Mouse (Mus musculus) intestine, postnatal 0 days (tissue): ENCODE measurements around the gene Fpgs. TPM values are rescaled to one million over a fixed set of nuclear protein-coding genes. Genes with fewer than 3 reads are reported as not detected.

Source experiments
- ATAC-seq: fragments of 200-750 bp; cut with Nextera tagmentation; 2 replicates; pipeline ENCODE4 v1.8.0; 2017; ENCODE audit warnings: mild to moderate bottlenecking, moderate TSS enrichment, moderate library complexity
- H3K27ac ChIP-seq: fragments of 300-500 bp; sonication (generic); 2 replicates; pipeline ENCODE4 v1.5.1; 2014; ENCODE audit warnings: mild to moderate bottlenecking, low read depth, low read length, moderate library complexity
- H3K27me3 ChIP-seq: fragments of 300-500 bp; sonication (generic); replicated peaks from 2 replicates; pipeline ENCODE4 v1.6.1; 2014; ENCODE audit warnings: low read length, mixed read lengths; ENCODE audit not compliant: control insufficient read depth, insufficient read depth
- H3K36me3 ChIP-seq: fragments of 300-500 bp; sonication (generic); 2 replicates; pipeline ENCODE4 v1.6.1; 2014; ENCODE audit warnings: mild to moderate bottlenecking, moderate library complexity; ENCODE audit not compliant: control insufficient read depth, insufficient read depth
- H3K4me1 ChIP-seq: fragments of 300-500 bp; sonication (generic); replicated peaks from 2 replicates; pipeline ENCODE4 v1.6.1; 2014; ENCODE audit warnings: antibody characterized with exemption, low read length, mixed read lengths; ENCODE audit not compliant: control insufficient read depth, insufficient read depth
- H3K4me2 ChIP-seq: fragments of 300-500 bp; sonication (generic); replicated peaks from 2 replicates; pipeline ENCODE4 v1.6.1; 2014; ENCODE audit warnings: low read depth, mild to moderate bottlenecking, moderate library complexity
- H3K4me3 ChIP-seq: fragments of 300-500 bp; sonication (generic); 2 replicates; pipeline ENCODE4 v1.5.1; 2014; ENCODE audit warnings: low read depth, low read length
- H3K9ac ChIP-seq: fragments of 300-500 bp; sonication (generic); 2 replicates; pipeline ENCODE4 v1.6.1; 2014; ENCODE audit warnings: mild to moderate bottlenecking, low read depth, low read length
- H3K9me3 ChIP-seq: fragments of 300-500 bp; sonication (generic); 2 replicates; pipeline ENCODE4 v1.6.1; 2016; ENCODE audit warnings: mixed run types; ENCODE audit not compliant: control insufficient read depth
- CTCF ChIP-seq: sonication (generic); IDR thresholded peaks from 2 replicates; pipeline ENCODE4 v1.5.1; 2016; ENCODE audit warnings: low read depth, mild to moderate bottlenecking, control low read depth, antibody characterized with exemption, moderate library complexity
- WGBS: fragments of 180-500 bp; shearing (Covaris S2); extraction: QIAGEN DNeasy Blood & Tissue Kit; methylation state at CpG from one replicate; pipeline ENCODE4 v1.1.7; 2014; 5-methylcytosine and 5-hydroxymethylcytosine counted together
- polyA plus RNA-seq: library from polyadenylated mRNA; unstranded; fragments of >200 nt; fragmentation: Nextera tagmentation; extraction: Ambion mirVana; gene quantifications from 2 replicates; pipeline ENCODE4 v1.2.1, GENCODE M21; 2015

Fpgs gene
- polyA plus RNA-seq, 1 experiment from 2014 or later: 12.4 TPM

DNA sequence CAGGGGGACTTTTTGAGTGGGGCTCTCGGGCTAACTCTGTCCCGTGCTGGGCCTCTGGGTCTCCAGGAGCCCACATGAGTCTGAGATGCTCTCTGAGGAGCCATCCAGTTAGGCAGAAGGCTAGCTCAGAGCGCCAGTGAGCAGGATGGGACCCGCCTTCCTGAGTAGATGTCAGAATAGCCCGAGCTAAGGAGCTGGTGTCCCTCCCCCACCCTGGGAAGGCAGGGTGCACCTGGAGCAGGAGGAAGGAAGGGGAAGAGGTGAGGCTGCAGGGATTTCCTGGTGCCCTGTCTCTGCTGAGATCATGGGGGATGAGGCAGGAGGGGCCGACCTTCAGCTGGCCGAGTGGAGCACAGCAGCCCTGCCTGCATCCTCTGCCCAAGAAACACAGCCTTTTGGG is 24.5 kb upstream of the Fpgs start:
- no peaks in the 10 kb centered on the region for H3K9me3 ChIP-seq

DNA sequence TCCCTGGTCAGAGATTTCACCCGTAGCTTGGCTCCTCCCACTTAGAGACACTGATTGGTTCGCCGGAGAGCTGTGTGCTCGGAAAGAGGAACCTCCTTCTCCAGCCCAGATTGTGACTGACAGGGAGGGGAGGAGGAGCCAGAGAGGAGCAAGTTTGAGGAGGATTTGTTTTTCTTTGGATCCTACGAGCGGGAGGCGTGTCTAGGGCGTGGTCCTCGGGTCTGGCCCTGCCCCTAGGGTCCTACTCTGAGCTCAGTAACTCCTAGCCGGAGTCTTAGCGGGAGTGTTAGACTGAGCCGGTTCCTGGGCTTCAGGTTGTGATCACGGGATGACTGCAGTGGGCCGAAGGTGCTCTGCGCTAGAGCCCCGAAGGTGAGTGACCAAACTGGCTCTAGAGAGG is 23.5 kb upstream of the Fpgs start:
- H3K4me2 ChIP-seq: peak overlapping the region; percentile 61
- no peak overlapping the region for H3K27ac ChIP-seq
- no peaks in the 10 kb centered on the region for H3K27me3 ChIP-seq
- TF ChIP-seq CTCF: no peak
- no peaks in the 10 kb centered on the region for H3K36me3 ChIP-seq
- no peak overlapping the region for H3K9ac ChIP-seq
- no peaks in the 10 kb centered on the region for H3K9me3 ChIP-seq
- H3K4me1 ChIP-seq: no peaks in the 10 kb centered on the region
- ATAC-seq: peak; percentile 92
- 1% methylated on average over 16 of the region's 16 CpGs for WGBS
- peak overlapping the region; percentile 31 for H3K4me3 ChIP-seq

More for the DNA sequence above, 24.5 kb upstream of the Fpgs start:
- Histone ChIP-seq H3K36me3 (no peaks in the 10 kb centered on the region), H3K4me3 (peak overlapping the region; percentile 31; the same call in 1 of the 2 replicates), H3K27ac (no peak overlapping the region), H3K4me2 (peak overlapping the region; percentile 61), H3K4me1 (no peaks in the 10 kb centered on the region), H3K27me3 (no peaks in the 10 kb centered on the region), H3K9ac (no peak overlapping the region)
- no peak for TF ChIP-seq CTCF
- 40% methylated on average over 7 of the region's 7 CpGs for WGBS
- no peak for ATAC-seq

DNA sequence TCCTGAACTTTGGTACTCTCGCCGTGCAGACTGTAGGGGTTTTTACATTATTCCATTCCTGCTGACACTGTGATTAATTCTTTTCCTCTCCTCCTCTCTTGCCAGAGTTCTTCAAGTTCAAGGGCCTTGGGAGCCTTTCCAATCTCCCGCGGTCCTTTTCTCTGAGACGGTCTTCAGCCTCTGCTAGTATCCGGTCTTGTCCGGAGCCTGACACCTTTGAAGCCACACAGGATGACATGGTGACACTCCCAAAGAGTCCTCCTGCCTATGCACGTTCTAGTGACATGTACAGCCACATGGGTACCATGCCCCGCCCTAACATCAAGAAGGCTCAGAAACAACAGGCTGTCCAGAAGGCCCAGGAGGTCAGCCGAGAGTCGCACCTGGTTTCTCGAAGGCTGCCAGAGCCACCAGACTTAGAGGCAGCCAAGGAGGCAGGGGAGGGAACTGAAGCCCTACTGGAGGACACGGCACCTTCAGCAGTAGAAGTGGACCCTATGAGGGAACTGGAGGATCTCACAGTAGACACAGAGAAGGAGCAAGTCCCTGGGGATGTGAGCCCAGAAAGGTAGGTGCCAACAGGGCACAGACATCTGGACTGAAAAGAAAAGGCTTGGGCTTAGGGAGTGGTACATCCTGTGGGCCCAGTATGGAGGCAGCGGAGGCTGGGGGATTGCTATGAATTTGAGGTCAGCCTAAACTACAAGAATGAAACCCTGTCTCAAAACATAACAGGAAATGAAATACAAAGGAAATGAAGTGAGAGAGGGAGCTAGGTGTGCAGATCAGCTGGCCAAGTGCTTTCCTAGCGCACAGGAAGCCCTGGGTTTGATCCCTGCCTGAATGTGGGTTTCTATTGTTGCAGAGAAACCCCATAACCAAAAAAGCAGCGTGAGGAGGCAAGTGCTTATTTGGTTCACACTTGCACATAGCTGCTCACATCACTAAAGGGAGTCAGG is 21.2 kb upstream of the Fpgs start:
- Histone ChIP-seq H3K9me3 (no peaks in the 10 kb centered on the region), H3K36me3 (no peaks in the 10 kb centered on the region), H3K4me1 (0 out of 2 replicates have a peak, but pooled peaks cover 3% of the 10 kb centered on the region), H3K4me2 (no peak overlapping the region), H3K4me3 (no peak overlapping the region), H3K27ac (no peak overlapping the region), H3K27me3 (no peaks in the 10 kb centered on the region), H3K9ac (no peak overlapping the region)
- no peak for TF ChIP-seq CTCF
- ATAC-seq: no peak
- WGBS: 67% methylated on average over 16 of the region's 16 CpGs

DNA sequence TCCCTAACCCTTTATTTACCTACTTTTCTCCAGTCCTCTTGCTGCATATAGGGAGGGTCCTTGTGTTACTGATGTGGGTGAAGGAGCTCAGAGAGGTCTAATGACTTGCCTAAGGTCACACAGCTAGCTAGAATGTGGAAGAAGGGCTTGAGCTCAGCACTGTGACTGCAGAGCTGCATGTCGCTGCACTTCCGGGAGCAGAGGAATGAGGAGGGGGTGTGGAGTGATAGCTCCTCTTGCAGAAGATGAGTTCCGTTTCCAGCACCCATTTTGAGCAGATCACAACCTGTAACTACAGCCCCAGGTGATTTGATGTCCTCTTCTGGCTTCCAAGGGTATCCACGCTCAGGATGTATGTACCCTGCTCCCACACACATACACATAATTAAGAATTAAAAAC is 20.2 kb upstream of the Fpgs start:
- H3K9ac ChIP-seq: no peak overlapping the region
- H3K4me2 ChIP-seq: no peak overlapping the region
- H3K4me1 ChIP-seq: 0 out of 2 replicates have a peak, but pooled peaks cover 3% of the 10 kb centered on the region
- no peaks in the 10 kb centered on the region for H3K9me3 ChIP-seq
- no peak for ATAC-seq
- no peaks in the 10 kb centered on the region for H3K36me3 ChIP-seq
- H3K27me3 ChIP-seq: no peaks in the 10 kb centered on the region
- 86% methylated on average over 4 of the region's 4 CpGs for WGBS
- H3K4me3 ChIP-seq: no peak overlapping the region
- no peak overlapping the region for H3K27ac ChIP-seq
- TF ChIP-seq CTCF: no peak

DNA sequence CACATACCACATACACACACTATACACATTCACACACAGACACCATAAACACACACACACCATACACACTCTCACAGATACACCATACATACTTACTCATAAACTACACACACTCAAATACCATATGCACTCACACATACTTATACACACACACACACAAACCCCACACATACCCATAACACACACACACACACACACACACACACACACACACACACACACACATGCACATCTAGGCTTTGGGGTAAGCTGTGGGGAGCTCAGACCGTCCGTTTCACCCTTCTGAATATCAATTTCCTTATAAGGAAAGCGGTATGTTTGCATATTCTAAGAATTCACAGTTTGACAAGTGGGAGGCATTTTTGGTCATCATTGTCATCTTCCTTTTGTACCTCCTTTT is 18.6 kb upstream of the Fpgs start:
- WGBS: 63% methylated on average over 3 of the region's 3 CpGs
- no peak for TF ChIP-seq CTCF
- no peak overlapping the region for H3K27ac ChIP-seq

DNA sequence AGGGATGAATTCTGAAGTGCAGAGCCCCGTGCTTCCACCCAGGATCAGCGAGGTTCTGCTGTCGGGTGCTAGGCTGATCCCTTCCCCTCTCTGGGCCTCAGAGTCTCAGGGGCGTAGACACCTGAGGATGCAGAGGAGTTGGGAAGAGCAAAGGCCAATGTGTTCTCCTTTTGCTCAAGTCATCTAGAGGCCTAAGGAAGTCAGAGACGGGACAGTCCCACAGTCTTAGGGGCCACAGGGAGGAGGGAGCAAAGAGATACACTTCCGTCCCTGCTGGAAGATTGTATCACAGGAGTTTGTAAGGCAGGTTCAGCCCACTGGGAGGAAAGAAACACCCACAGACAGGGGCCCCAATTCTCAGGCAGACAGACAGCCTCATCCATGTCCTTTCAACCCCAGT is 18.1 kb upstream of the Fpgs start:
- Histone ChIP-seq H3K9me3 (no peaks in the 10 kb centered on the region), H3K9ac (no peak overlapping the region), H3K4me1 (0 out of 2 replicates have a peak, but pooled peaks cover 3% of the 10 kb centered on the region), H3K27me3 (no peaks in the 10 kb centered on the region), H3K4me2 (peak overlapping the region; percentile 24; the same call in 1 of the 2 replicates), H3K4me3 (0 out of 2 replicates have a peak overlapping the region, but pooled peaks have one; percentile 11), H3K36me3 (no peaks in the 10 kb centered on the region), H3K27ac (no peak overlapping the region)
- no peak for TF ChIP-seq CTCF
- 0 out of 2 replicates have a peak, but pooled peaks have one; percentile 13 for ATAC-seq
- 28% methylated on average over 6 of the region's 6 CpGs for WGBS

More for the DNA sequence above, 18.6 kb upstream of the Fpgs start:
- Histone ChIP-seq H3K4me2 (0 out of 2 replicates have a peak overlapping the region, but pooled peaks have one; percentile 24), H3K9me3 (no peaks in the 10 kb centered on the region), H3K27me3 (no peaks in the 10 kb centered on the region), H3K36me3 (no peaks in the 10 kb centered on the region), H3K4me1 (0 out of 2 replicates have a peak, but pooled peaks cover 3% of the 10 kb centered on the region), H3K9ac (no peak overlapping the region), H3K4me3 (no peak overlapping the region)
- ATAC-seq: no peak
